Mouse (Mus musculus): ENCODE measurements around the gene Trim50. TPM values are rescaled to one million over a fixed set of nuclear protein-coding genes. Genes with fewer than 3 reads are reported as not detected.

The Trim50 gene
- 0.11 TPM in 1 of 2 replicates, not detected in the other for total RNA-seq (2012; rRNA removed)

DNA sequence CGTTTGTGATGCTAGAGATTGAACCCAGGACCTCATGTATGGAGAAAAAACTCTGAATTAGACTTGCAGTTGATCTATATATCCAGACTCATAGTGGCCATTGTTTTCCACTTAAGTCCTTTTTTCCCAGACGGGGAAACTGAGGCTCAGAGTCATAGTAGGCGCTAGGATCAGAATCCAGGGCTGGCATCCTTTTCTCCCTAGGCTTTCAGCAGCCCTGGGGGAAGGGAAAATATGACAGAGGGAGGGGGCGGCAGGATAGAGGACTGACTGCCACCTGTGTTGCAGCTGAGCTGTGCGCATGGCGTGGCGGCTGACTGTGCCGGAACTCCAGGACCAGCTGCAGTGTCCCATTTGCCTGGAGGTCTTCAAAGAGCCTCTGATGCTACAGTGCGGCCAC, at the start of gene Trim50:
Trim50 (plus strand) TSS at position 301 of the 400 bp plus-strand sequence.
- in situ Hi-C loops (cut with MboI; ENCODE audit: low sequenced_read_pairs in 2 of 2, unreplicated experiment in 2 of 2), result no loop called here
- TF ChIP-seq CHD2 (IDR thresholded peaks at IDR 0.05; ENCODE audit: low read depth, low read length) (no peak), HCFC1 (IDR thresholded peaks at IDR 0.05; ENCODE audit: borderline replicate concordance, insufficient read depth, low read length) (no peak), MAFK (IDR thresholded peaks at IDR 0.05; ENCODE audit: insufficient read depth, low read depth, low read length) (no peak), ZNF384 (IDR thresholded peaks at IDR 0.05; ENCODE audit: low read depth, low read length) (no peak), ZC3H11A (IDR thresholded peaks at IDR 0.05; ENCODE audit: borderline replicate concordance, low read depth, low read length) (no peak)

DNA sequence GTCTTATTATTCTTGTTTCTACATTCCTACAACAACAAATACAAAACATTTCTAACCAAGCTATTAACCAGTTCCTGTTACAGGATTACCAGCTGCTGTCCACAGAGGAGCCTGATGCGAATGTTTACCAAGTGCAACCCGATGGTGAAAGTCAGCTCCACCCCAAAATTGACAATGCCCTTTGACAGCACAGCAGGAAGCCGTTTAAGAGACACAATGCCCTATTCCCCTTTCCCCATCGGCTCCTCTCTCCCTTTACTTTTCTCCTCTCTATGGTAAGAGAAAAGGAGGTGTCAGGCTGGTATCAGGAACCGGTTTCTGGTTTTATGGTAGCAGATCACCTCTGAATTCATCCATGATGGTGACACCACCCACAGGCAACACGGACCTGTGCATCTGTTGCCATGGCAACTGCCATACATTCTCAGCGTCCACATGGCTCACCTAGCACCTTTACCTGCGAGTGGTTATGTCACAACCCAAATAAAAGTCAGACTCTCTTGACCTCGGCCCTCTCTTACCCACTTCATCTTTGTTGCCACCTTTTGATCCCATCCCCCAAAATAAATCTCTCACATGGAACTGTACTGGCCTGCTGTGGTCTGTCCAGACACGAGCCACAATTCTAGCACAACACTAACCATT, 46.7 kb upstream of the Trim50 start:
- no peak for TF ChIP-seq ZC3H11A (IDR thresholded peaks at IDR 0.05; ENCODE audit: borderline replicate concordance, low read depth, low read length)
- TF ChIP-seq HCFC1 (IDR thresholded peaks at IDR 0.05; ENCODE audit: borderline replicate concordance, insufficient read depth, low read length), result no peak
- no peak for TF ChIP-seq CHD2 (IDR thresholded peaks at IDR 0.05; ENCODE audit: low read depth, low read length)
- TF ChIP-seq MAFK (IDR thresholded peaks at IDR 0.05; ENCODE audit: insufficient read depth, low read depth, low read length), result no peak
- TF ChIP-seq ZNF384 (IDR thresholded peaks at IDR 0.05; ENCODE audit: low read depth, low read length), result no peak
- no peak overlapping the region for H3K27ac ChIP-seq (ENCODE audit: insufficient read depth, low read depth, low read length, poor library complexity, severe bottlenecking)
- peak; percentile 47 for DNase-seq (ENCODE audit: low read depth, low spot score)
- no peaks in the 10 kb centered on the region for H3K9me3 ChIP-seq (ENCODE audit: control insufficient read depth, insufficient read depth, low read depth, low read length)
- no peak overlapping the region for H3K9ac ChIP-seq (ENCODE audit: insufficient read depth, low read depth, low read length, poor library complexity, severe bottlenecking)
- H3K4me3 ChIP-seq (ENCODE audit: insufficient read depth in 1 of 2, low read depth in 1 of 2, low read length in 2 of 2, poor library complexity in 1 of 2, severe bottlenecking in 1 of 2), result no peak overlapping the region
- H3K4me1 ChIP-seq (ENCODE audit: control insufficient read depth in 2 of 2, insufficient read depth in 2 of 2, low read length in 2 of 2, poor library complexity in 1 of 2), result 0 out of 4 replicates have a peak, but pooled peaks cover 0 to 4% of the 10 kb centered on the region in 2 experiments
- no peaks in the 10 kb centered on the region for H3K36me3 ChIP-seq (ENCODE audit: control insufficient read depth, insufficient read depth, low read length, poor library complexity, severe bottlenecking)
- in situ Hi-C loops (cut with MboI; ENCODE audit: low sequenced_read_pairs in 2 of 2, unreplicated experiment in 2 of 2), result no loop called here

More for the DNA sequence above, at the start of gene Trim50:
- H3K4me3 ChIP-seq (ENCODE audit: insufficient read depth in 1 of 2, low read depth in 1 of 2, low read length in 2 of 2, poor library complexity in 1 of 2, severe bottlenecking in 1 of 2), result peak within 1 kb of the TSS; percentile 35 to 51
- H3K9me3 ChIP-seq (ENCODE audit: control insufficient read depth, insufficient read depth, low read depth, low read length), result no peaks in the 10 kb centered on the region
- H3K36me3 ChIP-seq (ENCODE audit: control insufficient read depth, insufficient read depth, low read length, poor library complexity, severe bottlenecking), result no peaks in the 10 kb centered on the region
- no peak within 1 kb of the TSS for H3K27ac ChIP-seq (ENCODE audit: insufficient read depth, low read depth, low read length, poor library complexity, severe bottlenecking)
- no peak for DNase-seq (ENCODE audit: low read depth, low spot score)
- H3K9ac ChIP-seq (ENCODE audit: insufficient read depth, low read depth, low read length, poor library complexity, severe bottlenecking), result 0 out of 2 replicates have a peak within 1 kb of the TSS, but pooled peaks have one; percentile 24
- no peaks in the 10 kb centered on the region for H3K4me1 ChIP-seq (ENCODE audit: control insufficient read depth in 2 of 2, insufficient read depth in 2 of 2, low read length in 2 of 2, poor library complexity in 1 of 2)

GRCm38 (mm10) chr5:135316177-135316576, 36.9 kb upstream of the Trim50 start:
- no peaks in the 10 kb centered on the region for H3K9me3 ChIP-seq (ENCODE audit: control insufficient read depth, insufficient read depth, low read depth, low read length)
- in situ Hi-C loops (cut with MboI; ENCODE audit: low sequenced_read_pairs in 2 of 2, unreplicated experiment in 2 of 2), result no loop called here
- no peak for DNase-seq (ENCODE audit: low read depth, low spot score)
- no peaks in the 10 kb centered on the region for H3K4me1 ChIP-seq (ENCODE audit: control insufficient read depth in 2 of 2, insufficient read depth in 2 of 2, low read length in 2 of 2, poor library complexity in 1 of 2)
- H3K4me3 ChIP-seq (ENCODE audit: insufficient read depth in 1 of 2, low read depth in 1 of 2, low read length in 2 of 2, poor library complexity in 1 of 2, severe bottlenecking in 1 of 2), result no peak overlapping the region
- no peak overlapping the region for H3K9ac ChIP-seq (ENCODE audit: insufficient read depth, low read depth, low read length, poor library complexity, severe bottlenecking)
- H3K27ac ChIP-seq (ENCODE audit: insufficient read depth, low read depth, low read length, poor library complexity, severe bottlenecking), result no peak overlapping the region
- TF ChIP-seq ZC3H11A (IDR thresholded peaks at IDR 0.05; ENCODE audit: borderline replicate concordance, low read depth, low read length) (no peak), MAFK (IDR thresholded peaks at IDR 0.05; ENCODE audit: insufficient read depth, low read depth, low read length) (no peak), CHD2 (IDR thresholded peaks at IDR 0.05; ENCODE audit: low read depth, low read length) (no peak), ZNF384 (IDR thresholded peaks at IDR 0.05; ENCODE audit: low read depth, low read length) (no peak), HCFC1 (IDR thresholded peaks at IDR 0.05; ENCODE audit: borderline replicate concordance, insufficient read depth, low read length) (no peak)
- no peaks in the 10 kb centered on the region for H3K36me3 ChIP-seq (ENCODE audit: control insufficient read depth, insufficient read depth, low read length, poor library complexity, severe bottlenecking)

DNA sequence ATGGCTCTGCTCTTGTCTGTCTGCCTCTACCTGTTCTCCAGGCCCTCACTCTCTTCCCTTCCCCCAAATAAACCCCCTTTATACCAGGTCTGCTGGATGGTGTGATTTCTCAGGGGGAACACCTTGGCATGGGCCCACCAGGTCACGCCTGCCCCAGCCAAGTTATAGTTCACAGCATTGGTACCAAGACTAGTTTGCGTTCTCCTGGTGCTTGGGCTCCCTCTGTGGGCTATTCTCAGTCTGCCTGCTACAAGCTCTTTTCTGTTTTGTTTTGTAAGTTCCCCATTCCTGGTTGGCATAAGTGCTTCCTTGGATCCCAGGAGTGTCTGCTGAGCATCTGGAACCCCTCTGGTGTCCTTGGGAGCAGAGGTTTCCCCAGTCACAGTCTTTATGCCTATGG, 33.2 kb upstream of the Trim50 start:
- Histone ChIP-seq H3K4me3 (ENCODE audit: insufficient read depth in 1 of 2, low read depth in 1 of 2, low read length in 2 of 2, poor library complexity in 1 of 2, severe bottlenecking in 1 of 2) (no peak overlapping the region), H3K9ac (ENCODE audit: insufficient read depth, low read depth, low read length, poor library complexity, severe bottlenecking) (no peak overlapping the region), H3K4me1 (ENCODE audit: control insufficient read depth in 2 of 2, insufficient read depth in 2 of 2, low read length in 2 of 2, poor library complexity in 1 of 2) (no peaks in the 10 kb centered on the region), H3K9me3 (ENCODE audit: control insufficient read depth, insufficient read depth, low read depth, low read length) (no peaks in the 10 kb centered on the region), H3K36me3 (ENCODE audit: control insufficient read depth, insufficient read depth, low read length, poor library complexity, severe bottlenecking) (no peaks in the 10 kb centered on the region), H3K27ac (ENCODE audit: insufficient read depth, low read depth, low read length, poor library complexity, severe bottlenecking) (no peak overlapping the region)
- TF ChIP-seq CHD2 (IDR thresholded peaks at IDR 0.05; ENCODE audit: low read depth, low read length) (no peak), HCFC1 (IDR thresholded peaks at IDR 0.05; ENCODE audit: borderline replicate concordance, insufficient read depth, low read length) (no peak)
- DNase-seq (ENCODE audit: low read depth, low spot score), result no peak
- in situ Hi-C loops (cut with MboI; ENCODE audit: low sequenced_read_pairs in 2 of 2, unreplicated experiment in 2 of 2), result no loop called here

Measured in ES-E14 (cell line).